Mouse (Mus musculus): ENCODE data around the gene Cyth2. TPM values are rescaled to one million over a fixed set of nuclear protein-coding genes. Genes with fewer than 3 reads are reported as not detected.

Cyth2 gene
- polyA plus RNA-seq, 1 experiment from 2014 or later, result 224 TPM

GRCm38 (mm10) chr7:45815984-45816351, 1.6 kb upstream of the Cyth2 start:
- H3K27ac ChIP-seq (ENCODE audit: low read depth, low read length), result no peak overlapping the region; the same call in 1 of the 2 replicates
- ATAC-seq (ENCODE audit: low FRiP score) (no peak), DNase-seq (ENCODE audit: low spot score, missing footprints) (peak; percentile 82)
- H3K4me3 ChIP-seq (ENCODE audit: low read depth, low read length), result no peak overlapping the region
- H3K4me2 ChIP-seq, result no peak overlapping the region
- WGBS, result 36% methylated on average over 2 of the region's 2 CpGs
- H3K4me1 ChIP-seq (ENCODE audit: control insufficient read depth, insufficient read depth, low read length), result peaks cover 28% of the 10 kb centered on the region
- no peaks in the 10 kb centered on the region for H3K9me3 ChIP-seq (ENCODE audit: control insufficient read depth, low read length)
- H3K9ac ChIP-seq (ENCODE audit: low read length), result no peak overlapping the region
- peaks cover 15% of the 10 kb centered on the region; the same call in 1 of the 2 replicates for H3K36me3 ChIP-seq (ENCODE audit: control insufficient read depth, insufficient read depth, low read length)
- H3K27me3 ChIP-seq (ENCODE audit: control insufficient read depth, insufficient read depth, low read length), result peaks cover 5% of the 10 kb centered on the region

DNA sequence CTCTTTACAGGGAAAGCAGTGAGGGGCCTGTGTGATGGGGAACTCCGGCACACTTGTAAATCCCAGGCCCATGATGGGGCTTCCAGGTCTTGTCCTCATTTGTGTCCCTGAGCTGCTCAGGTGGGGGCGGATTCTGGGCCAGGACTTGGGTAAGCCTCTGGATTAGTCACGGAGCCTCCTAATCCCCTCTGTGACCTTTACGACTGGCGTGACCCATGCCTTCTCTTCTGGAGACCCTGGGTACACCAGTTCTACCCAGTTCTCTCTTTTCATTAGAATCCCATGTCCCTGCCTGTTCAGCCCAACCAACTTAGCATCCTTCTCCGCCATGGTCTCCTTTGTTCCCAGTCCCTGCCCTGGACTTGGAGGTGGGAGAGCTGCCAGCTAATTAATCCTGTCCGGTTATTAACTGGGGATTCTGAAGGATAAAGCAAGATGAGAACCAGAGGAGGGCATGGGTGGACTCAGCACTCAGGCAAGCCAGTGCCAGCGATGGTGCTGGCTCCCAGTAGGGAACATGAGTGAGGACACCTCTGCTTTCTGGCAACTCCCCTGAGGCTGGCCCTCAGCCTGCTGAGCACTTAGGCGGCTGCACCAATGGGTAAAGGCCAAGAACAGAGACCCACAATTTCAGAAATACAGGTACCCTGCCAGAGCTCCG, 1.1 kb upstream of the Cyth2 start:
- no peak overlapping the region for H3K9ac ChIP-seq (ENCODE audit: low read length)

DNA sequence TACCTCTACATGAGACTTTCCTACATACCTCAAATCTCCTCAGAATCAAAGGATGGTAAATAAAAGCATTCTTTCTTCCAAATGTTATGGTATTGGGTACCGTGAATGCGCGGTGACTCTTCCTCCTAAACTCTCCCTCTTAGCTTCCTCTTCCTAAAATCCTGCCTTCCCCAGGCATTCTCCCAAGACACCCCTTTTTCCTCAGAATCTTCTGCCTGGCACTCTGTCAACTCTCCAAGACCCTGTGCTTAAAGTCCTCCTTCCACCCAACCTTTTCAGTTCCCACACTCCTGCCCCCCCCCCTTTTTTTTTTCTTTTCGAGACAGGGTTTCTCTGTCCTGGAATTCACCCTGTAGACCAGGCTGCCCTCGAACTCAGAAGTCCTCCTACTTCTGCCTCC, 460 bp upstream of the Cyth2 start:
- no peak for DNase-seq (ENCODE audit: low spot score, missing footprints)
- Histone ChIP-seq H3K9ac (ENCODE audit: low read length) (peak overlapping the region; percentile 21; the same call in 1 of the 2 replicates), H3K4me1 (ENCODE audit: control insufficient read depth, insufficient read depth, low read length) (peaks cover 27% of the 10 kb centered on the region), H3K4me2 (peak overlapping the region; percentile 43), H3K36me3 (ENCODE audit: control insufficient read depth, insufficient read depth, low read length) (peaks cover 26% of the 10 kb centered on the region), H3K9me3 (ENCODE audit: control insufficient read depth, low read length) (no peaks in the 10 kb centered on the region), H3K27ac (ENCODE audit: low read depth, low read length) (peak overlapping the region; percentile 55; the same call in 1 of the 2 replicates), H3K4me3 (ENCODE audit: low read depth, low read length) (peak overlapping the region; percentile 19; the same call in 1 of the 2 replicates), H3K27me3 (ENCODE audit: control insufficient read depth, insufficient read depth, low read length) (peaks cover 3% of the 10 kb centered on the region)
- ATAC-seq (ENCODE audit: low FRiP score), result no peak
- 3% methylated on average over 5 of the region's 5 CpGs for WGBS

More for the DNA sequence above, 1.1 kb upstream of the Cyth2 start:
- Histone ChIP-seq H3K4me2 (peak overlapping the region; percentile 43; the same call in 1 of the 2 replicates), H3K27ac (ENCODE audit: low read depth, low read length) (peak overlapping the region; percentile 59), H3K4me1 (ENCODE audit: control insufficient read depth, insufficient read depth, low read length) (peaks cover 28% of the 10 kb centered on the region), H3K27me3 (ENCODE audit: control insufficient read depth, insufficient read depth, low read length) (peaks cover 5% of the 10 kb centered on the region), H3K9me3 (ENCODE audit: control insufficient read depth, low read length) (no peaks in the 10 kb centered on the region), H3K36me3 (ENCODE audit: control insufficient read depth, insufficient read depth, low read length) (peaks cover 20% of the 10 kb centered on the region), H3K4me3 (ENCODE audit: low read depth, low read length) (no peak overlapping the region)
- 15% methylated on average over 10 of the region's 10 CpGs for WGBS
- ATAC-seq (ENCODE audit: low FRiP score) (0 out of 2 replicates have a peak, but pooled peaks have one; percentile 1), DNase-seq (ENCODE audit: low spot score, missing footprints) (peak; percentile 90)

GRCm38 (mm10) chr7:45812921-45813320, 1.5 kb downstream of the Cyth2 start:
- no peaks in the 10 kb centered on the region for H3K9me3 ChIP-seq (ENCODE audit: control insufficient read depth, low read length)
- peak overlapping the region; percentile 95 for H3K4me3 ChIP-seq (ENCODE audit: low read depth, low read length)
- peaks cover 26% of the 10 kb centered on the region for H3K4me1 ChIP-seq (ENCODE audit: control insufficient read depth, insufficient read depth, low read length)
- H3K9ac ChIP-seq (ENCODE audit: low read length), result peak overlapping the region; percentile 99
- H3K4me2 ChIP-seq, result peak overlapping the region; percentile 95
- WGBS, result 89% methylated on average over 8 of the region's 8 CpGs
- ATAC-seq (ENCODE audit: low FRiP score), result no peak
- peaks cover 42% of the 10 kb centered on the region for H3K36me3 ChIP-seq (ENCODE audit: control insufficient read depth, insufficient read depth, low read length)
- H3K27me3 ChIP-seq (ENCODE audit: control insufficient read depth, insufficient read depth, low read length), result no peaks in the 10 kb centered on the region
- DNase-seq (ENCODE audit: low spot score, missing footprints), result no peak
- H3K27ac ChIP-seq (ENCODE audit: low read depth, low read length), result no peak overlapping the region

- H3K36me3 ChIP-seq (ENCODE audit: control insufficient read depth, insufficient read depth, low read length), result peaks cover 51% of the 10 kb centered on the region
- H3K9ac ChIP-seq (ENCODE audit: low read length), result no peak overlapping the region
- H3K27ac ChIP-seq (ENCODE audit: low read depth, low read length), result no peak overlapping the region
- H3K4me2 ChIP-seq, result no peak overlapping the region
- no peak overlapping the region for H3K4me3 ChIP-seq (ENCODE audit: low read depth, low read length)
- no peaks in the 10 kb centered on the region for H3K9me3 ChIP-seq (ENCODE audit: control insufficient read depth, low read length)
- H3K27me3 ChIP-seq (ENCODE audit: control insufficient read depth, insufficient read depth, low read length), result no peaks in the 10 kb centered on the region
- H3K4me1 ChIP-seq (ENCODE audit: control insufficient read depth, insufficient read depth, low read length), result peaks cover 12% of the 10 kb centered on the region
- WGBS, result 90% methylated on average over 14 of the region's 14 CpGs
- DNase-seq (ENCODE audit: low spot score, missing footprints), result no peak
- no peak for ATAC-seq (ENCODE audit: low FRiP score)
Observed at GRCm38 (mm10) chr7:45809276-45810075, 4.9 kb downstream of the Cyth2 start.

- Histone ChIP-seq H3K4me1 (ENCODE audit: control insufficient read depth, insufficient read depth, low read length) (peaks cover 12% of the 10 kb centered on the region), H3K27me3 (ENCODE audit: control insufficient read depth, insufficient read depth, low read length) (no peaks in the 10 kb centered on the region), H3K9me3 (ENCODE audit: control insufficient read depth, low read length) (no peaks in the 10 kb centered on the region), H3K36me3 (ENCODE audit: control insufficient read depth, insufficient read depth, low read length) (peaks cover 51% of the 10 kb centered on the region), H3K27ac (ENCODE audit: low read depth, low read length) (no peak overlapping the region), H3K4me3 (ENCODE audit: low read depth, low read length) (no peak overlapping the region), H3K9ac (ENCODE audit: low read length) (no peak overlapping the region), H3K4me2 (no peak overlapping the region)
- DNase-seq (ENCODE audit: low spot score, missing footprints), result no peak
- WGBS, result 37% methylated on average over 9 of the region's 11 CpGs
- no peak for ATAC-seq (ENCODE audit: low FRiP score)
Observed at GRCm38 (mm10) chr7:45808471-45808870, 5.9 kb downstream of the Cyth2 start.

DNA sequence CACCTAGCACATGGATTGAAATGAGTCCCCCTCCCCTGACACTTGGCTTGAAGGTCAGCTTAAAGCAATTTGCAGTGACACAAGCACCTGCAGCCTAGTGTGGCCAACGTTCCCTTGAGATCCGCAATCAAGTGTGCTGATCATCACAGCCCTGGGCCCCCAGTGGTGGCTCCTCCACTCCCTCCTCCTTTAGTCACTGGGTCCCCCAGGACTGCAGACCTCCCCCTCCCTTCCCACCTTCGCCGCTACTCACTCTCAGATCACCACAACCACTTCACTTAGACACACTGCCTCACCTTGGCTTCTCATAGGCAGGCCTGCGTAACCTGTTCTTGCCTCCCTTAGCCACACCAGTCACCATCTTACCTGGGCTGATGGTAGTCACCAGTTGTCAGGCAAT, 8.4 kb downstream of the Cyth2 start:
- WGBS, result 73% methylated on average over 5 of the region's 5 CpGs
- no peak overlapping the region for H3K9ac ChIP-seq (ENCODE audit: low read length)
- H3K36me3 ChIP-seq (ENCODE audit: control insufficient read depth, insufficient read depth, low read length), result peaks cover 36% of the 10 kb centered on the region
- H3K4me1 ChIP-seq (ENCODE audit: control insufficient read depth, insufficient read depth, low read length), result no peaks in the 10 kb centered on the region; the same call in 1 of the 2 replicates
- DNase-seq (ENCODE audit: low spot score, missing footprints), result peak; percentile 88
- no peaks in the 10 kb centered on the region for H3K9me3 ChIP-seq (ENCODE audit: control insufficient read depth, low read length)
- no peak overlapping the region for H3K27ac ChIP-seq (ENCODE audit: low read depth, low read length)
- ATAC-seq (ENCODE audit: low FRiP score), result no peak
- H3K27me3 ChIP-seq (ENCODE audit: control insufficient read depth, insufficient read depth, low read length), result no peaks in the 10 kb centered on the region
- no peak overlapping the region for H3K4me2 ChIP-seq
- H3K4me3 ChIP-seq (ENCODE audit: low read depth, low read length), result no peak overlapping the region

DNA sequence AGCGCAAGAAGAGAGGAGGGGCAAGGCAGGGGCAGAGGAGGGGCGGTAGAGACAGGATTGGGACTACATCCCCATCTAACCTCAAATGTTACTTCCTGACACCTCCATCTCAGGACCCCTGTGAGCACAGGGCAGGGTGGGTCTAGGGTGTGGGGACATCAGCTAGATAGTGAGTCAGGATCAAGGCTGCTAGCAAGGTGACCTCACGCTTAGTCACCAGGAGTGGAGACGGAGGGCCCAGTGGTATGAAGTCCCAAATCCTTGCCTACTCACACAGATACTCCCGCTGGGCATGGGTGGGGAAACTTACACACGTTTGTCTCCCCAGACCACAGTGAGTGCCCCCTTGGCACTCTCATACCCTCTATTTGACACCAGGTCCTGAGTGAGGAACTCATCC, 11.8 kb downstream of the Cyth2 start:
- no peak for ATAC-seq (ENCODE audit: low FRiP score)
- no peak overlapping the region for H3K4me2 ChIP-seq

DNA sequence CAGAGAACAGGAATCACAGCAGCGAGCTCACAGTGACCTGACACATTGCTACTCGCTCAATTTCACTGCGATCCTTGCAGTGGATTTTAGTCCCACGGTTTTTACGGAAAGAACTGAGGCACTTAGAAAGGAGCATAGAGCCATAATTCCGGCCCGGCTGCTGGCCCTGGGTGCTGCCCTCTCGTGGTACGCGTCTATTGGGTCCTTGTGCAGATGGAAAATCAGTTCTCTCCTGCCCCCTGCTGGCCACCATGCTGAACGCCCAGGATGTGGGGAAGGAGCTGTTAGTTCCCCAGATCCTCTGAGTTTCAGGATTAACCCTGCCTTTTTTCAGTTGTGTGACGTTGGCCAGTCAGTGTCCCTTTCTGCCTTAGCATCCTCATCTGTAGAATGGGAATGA, 13.0 kb downstream of the Cyth2 start:
- Histone ChIP-seq H3K4me1 (ENCODE audit: control insufficient read depth, insufficient read depth, low read length) (peaks cover 20% of the 10 kb centered on the region), H3K9me3 (ENCODE audit: control insufficient read depth, low read length) (no peaks in the 10 kb centered on the region), H3K27ac (ENCODE audit: low read depth, low read length) (no peak overlapping the region), H3K4me2 (no peak overlapping the region), H3K36me3 (ENCODE audit: control insufficient read depth, insufficient read depth, low read length) (no peaks in the 10 kb centered on the region; the same call in none of the 2 replicates), H3K27me3 (ENCODE audit: control insufficient read depth, insufficient read depth, low read length) (peaks cover 22% of the 10 kb centered on the region), H3K9ac (ENCODE audit: low read length) (no peak overlapping the region), H3K4me3 (ENCODE audit: low read depth, low read length) (no peak overlapping the region)
- 4% methylated on average over 12 of the region's 12 CpGs for WGBS
- ATAC-seq (ENCODE audit: low FRiP score), result peak; percentile 38; the same call in 1 of the 2 replicates
- DNase-seq (ENCODE audit: low spot score, missing footprints), result peak; percentile 98

More for the DNA sequence above, 11.8 kb downstream of the Cyth2 start:
- H3K27ac ChIP-seq (ENCODE audit: low read depth, low read length), result no peak overlapping the region
- H3K9ac ChIP-seq (ENCODE audit: low read length), result no peak overlapping the region
- H3K36me3 ChIP-seq (ENCODE audit: control insufficient read depth, insufficient read depth, low read length), result peaks cover 5% of the 10 kb centered on the region
- H3K4me1 ChIP-seq (ENCODE audit: control insufficient read depth, insufficient read depth, low read length), result peaks cover 16% of the 10 kb centered on the region
- H3K27me3 ChIP-seq (ENCODE audit: control insufficient read depth, insufficient read depth, low read length), result peaks cover 14% of the 10 kb centered on the region
- DNase-seq (ENCODE audit: low spot score, missing footprints), result no peak
- 95% methylated on average over 6 of the region's 6 CpGs for WGBS
- H3K9me3 ChIP-seq (ENCODE audit: control insufficient read depth, low read length), result no peaks in the 10 kb centered on the region
- H3K4me3 ChIP-seq (ENCODE audit: low read depth, low read length), result no peak overlapping the region

Measured in midbrain, embryonic 11.5 days (tissue).